Mouse (Mus musculus) hindbrain, embryonic 14.5 days (tissue): ENCODE results near the gene Qprt. TPM values are rescaled to one million over a fixed set of nuclear protein-coding genes. Genes with fewer than 3 reads are reported as not detected.

ENCODE experiments used
- ATAC-seq: fragments of 200-750 bp; cut with Nextera tagmentation; 2 replicates; pipeline ENCODE4 v1.8.0; 2017; ENCODE audit warnings: moderate number of reproducible peaks, mild to moderate bottlenecking, moderate TSS enrichment, moderate library complexity; ENCODE audit not compliant: low FRiP score
- DNase-seq: peaks from one replicate; pipeline ENCODE4 v3.0.0-alpha.2; 2015; ENCODE audit warnings: low spot score
- H3K27ac ChIP-seq: fragments of 300-500 bp; sonication (generic); 2 replicates; pipeline ENCODE4 v1.5.1; 2014; ENCODE audit warnings: mild to moderate bottlenecking, moderate library complexity
- H3K27me3 ChIP-seq: fragments of 300-500 bp; sonication (generic); 2 replicates; pipeline ENCODE4 v1.6.1; 2014; ENCODE audit warnings: mild to moderate bottlenecking, low read length, mixed read lengths; ENCODE audit not compliant: control insufficient read depth, insufficient read depth
- H3K36me3 ChIP-seq: fragments of 300-500 bp; sonication (generic); replicated peaks from 2 replicates; pipeline ENCODE4 v1.6.1; 2014; ENCODE audit not compliant: control insufficient read depth, insufficient read depth
- H3K4me1 ChIP-seq: fragments of 300-500 bp; sonication (generic); replicated peaks from 2 replicates; pipeline ENCODE4 v1.6.1; 2014; ENCODE audit warnings: antibody characterized with exemption, low read length, mixed read lengths; ENCODE audit not compliant: control insufficient read depth, insufficient read depth
- H3K4me2 ChIP-seq: fragments of 300-500 bp; sonication (generic); replicated peaks from 2 replicates; pipeline ENCODE4 v1.6.1; 2014; ENCODE audit warnings: mild to moderate bottlenecking, moderate library complexity
- H3K4me3 ChIP-seq: fragments of 300-500 bp; sonication (generic); replicated peaks from 2 replicates; pipeline ENCODE4 v1.5.1; 2014; ENCODE audit warnings: mild to moderate bottlenecking, low read length
- H3K9ac ChIP-seq: fragments of 300-500 bp; sonication (generic); 2 replicates; pipeline ENCODE4 v1.6.1; 2014
- H3K9me3 ChIP-seq: fragments of 300-500 bp; sonication (generic); 2 replicates; pipeline ENCODE4 v1.6.1; 2016; ENCODE audit warnings: low read length; ENCODE audit not compliant: control insufficient read depth
- WGBS: fragments of 180-500 bp; shearing (Covaris S2); extraction: QIAGEN DNeasy Blood & Tissue Kit; methylation state at CpG from one replicate; pipeline ENCODE4 v1.1.7; 2014; 5-methylcytosine and 5-hydroxymethylcytosine counted together
- polyA plus RNA-seq: library from polyadenylated mRNA; unstranded; fragments of >200 nt; fragmentation: Nextera tagmentation; extraction: Ambion mirVana; gene quantifications from 2 replicates; pipeline ENCODE4 v1.2.1, GENCODE M21; 2014

Qprt gene
- polyA plus RNA-seq, 1 experiment from 2014 or later, result 0.55 TPM

DNA sequence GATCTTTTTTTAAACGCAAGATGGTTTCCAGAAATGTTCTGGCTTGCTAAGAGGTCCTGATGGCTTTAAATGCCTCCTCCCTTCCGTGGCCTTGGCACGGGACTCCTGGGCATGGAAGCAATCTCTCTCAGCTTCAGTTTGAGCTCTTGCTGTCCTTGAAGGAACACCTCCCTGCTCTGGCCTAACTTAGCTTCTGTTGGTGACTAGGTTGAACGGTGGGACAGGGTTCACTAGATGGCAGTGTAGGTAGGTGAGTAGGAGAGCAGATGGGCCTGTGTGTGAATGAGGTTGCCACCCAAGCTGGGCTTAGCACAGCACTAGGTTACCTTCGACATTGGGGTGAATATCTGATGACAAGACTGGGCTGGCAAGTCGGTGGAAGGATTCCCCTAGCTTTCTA is 18.1 kb downstream of the Qprt start:
- Histone ChIP-seq H3K9me3 (no peaks in the 10 kb centered on the region), H3K9ac (no peak overlapping the region), H3K4me2 (no peak overlapping the region), H3K4me3 (no peak overlapping the region), H3K27ac (peak overlapping the region; percentile 72; the same call in 1 of the 2 replicates), H3K36me3 (no peaks in the 10 kb centered on the region), H3K4me1 (peaks cover 4% of the 10 kb centered on the region; the same call in 1 of the 2 replicates), H3K27me3 (no peaks in the 10 kb centered on the region)
- DNase-seq, result no peak
- WGBS, result 72% methylated on average over 6 of the region's 6 CpGs
- no peak for ATAC-seq

DNA sequence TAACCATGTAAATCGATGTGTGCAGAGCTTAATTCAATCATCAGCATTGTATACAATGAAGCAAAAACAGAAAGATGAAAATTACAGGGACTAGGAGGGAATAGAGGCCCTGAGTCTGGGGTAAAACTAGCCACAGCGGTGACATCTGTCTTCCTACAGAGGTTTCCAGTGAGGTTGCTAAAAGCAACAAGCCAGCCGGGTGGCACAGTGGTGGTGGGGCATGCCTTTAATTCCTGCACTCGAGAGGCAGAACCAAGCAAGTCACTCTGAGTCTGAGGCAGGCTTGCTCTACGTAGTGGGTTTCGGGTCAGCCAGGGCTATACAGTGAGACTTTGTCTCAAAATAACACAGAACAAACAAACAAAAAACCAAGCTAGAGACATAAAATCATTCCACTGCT is 19.9 kb downstream of the Qprt start:
- ATAC-seq, result no peak

DNA sequence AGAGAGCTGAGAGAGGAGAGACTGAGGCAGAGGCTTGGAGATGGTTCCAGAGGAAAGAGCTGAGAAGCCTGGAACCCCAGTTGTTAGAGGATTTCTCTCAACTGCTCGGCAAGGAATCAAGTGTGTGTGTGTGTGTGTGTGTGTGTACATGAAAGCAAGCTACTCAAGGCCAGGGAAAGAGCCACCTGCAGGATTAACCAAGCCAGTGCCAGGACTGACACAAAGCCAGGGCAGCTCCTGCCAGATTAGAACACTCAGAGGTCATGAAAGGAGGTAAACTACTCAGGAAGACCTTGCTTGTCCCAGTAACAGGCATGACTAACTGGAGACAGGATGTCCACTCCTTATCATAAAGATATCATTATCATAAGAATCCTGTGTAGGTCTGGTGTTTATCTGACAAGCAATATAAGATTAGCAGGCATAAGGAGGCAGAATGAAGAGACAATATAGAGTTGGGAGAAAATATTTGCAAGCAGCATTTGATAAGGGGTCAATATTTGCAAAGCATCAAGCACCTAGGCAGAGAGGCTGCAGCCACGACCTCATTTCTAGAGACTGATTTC is 20.5 kb downstream of the Qprt start:
- Histone ChIP-seq H3K9me3 (no peaks in the 10 kb centered on the region), H3K27ac (no peak overlapping the region), H3K9ac (no peak overlapping the region), H3K27me3 (no peaks in the 10 kb centered on the region), H3K4me3 (no peak overlapping the region), H3K36me3 (no peaks in the 10 kb centered on the region), H3K4me2 (no peak overlapping the region), H3K4me1 (peaks cover 4% of the 10 kb centered on the region; the same call in 1 of the 2 replicates)
- DNase-seq (no peak), ATAC-seq (no peak)
- 55% methylated on average over 2 of the region's 2 CpGs for WGBS

More for the DNA sequence above, 19.9 kb downstream of the Qprt start:
- no peak overlapping the region for H3K4me2 ChIP-seq
- H3K9ac ChIP-seq, result no peak overlapping the region
- H3K9me3 ChIP-seq, result no peaks in the 10 kb centered on the region
- H3K36me3 ChIP-seq, result no peaks in the 10 kb centered on the region
- no peak for DNase-seq
- H3K4me1 ChIP-seq, result peaks cover 4% of the 10 kb centered on the region; the same call in 1 of the 2 replicates
- 80% methylated on average over 6 of the region's 6 CpGs for WGBS
- H3K4me3 ChIP-seq, result no peak overlapping the region
- no peak overlapping the region for H3K27ac ChIP-seq
- H3K27me3 ChIP-seq, result no peaks in the 10 kb centered on the region

DNA sequence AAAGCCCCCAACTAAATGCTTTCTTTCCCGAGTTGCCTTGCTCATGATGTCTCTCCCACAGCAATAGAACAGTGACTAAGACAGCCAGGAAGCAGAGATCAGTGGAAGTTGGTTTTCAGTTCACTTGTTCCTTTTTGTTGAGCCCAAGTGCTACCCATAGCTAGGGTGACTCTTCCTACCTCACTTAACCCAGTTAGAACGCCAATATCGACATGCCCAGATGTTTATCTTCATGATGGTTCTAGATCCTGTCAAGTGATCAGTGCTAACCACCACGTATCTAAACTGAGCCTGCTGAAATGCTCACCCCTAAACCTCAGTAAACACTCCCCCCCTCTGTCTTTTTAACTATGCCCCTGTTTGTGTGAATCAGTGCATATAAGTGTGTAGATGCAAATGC is 22.5 kb downstream of the Qprt start:
- Histone ChIP-seq H3K4me2 (no peak overlapping the region), H3K9me3 (no peaks in the 10 kb centered on the region), H3K27me3 (no peaks in the 10 kb centered on the region), H3K4me3 (no peak overlapping the region), H3K36me3 (no peaks in the 10 kb centered on the region), H3K4me1 (no peaks in the 10 kb centered on the region), H3K9ac (no peak overlapping the region), H3K27ac (no peak overlapping the region)
- WGBS, result 90% methylated on average over 4 of the region's 4 CpGs
- no peak for DNase-seq
- no peak for ATAC-seq

DNA sequence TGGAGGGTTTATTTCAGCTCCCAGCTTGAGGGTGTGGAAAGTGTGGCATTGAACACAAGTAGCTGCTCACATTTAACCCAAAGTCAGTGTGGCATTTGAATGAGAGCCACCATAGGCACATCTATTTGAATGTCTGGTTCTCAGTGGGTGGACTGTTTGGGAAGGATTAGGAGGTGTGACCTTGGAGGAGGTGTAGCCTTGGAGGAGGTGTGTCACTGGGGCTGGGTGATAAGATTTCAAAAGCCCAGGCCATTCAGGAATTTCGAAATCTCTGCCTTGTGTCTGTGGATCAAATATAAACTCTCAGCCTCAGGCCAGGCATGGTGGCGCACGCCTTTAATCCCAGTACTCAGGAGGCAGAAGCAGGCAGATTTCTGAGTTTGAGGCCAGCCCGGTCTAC is 23.1 kb downstream of the Qprt start:
- no peak overlapping the region for H3K27ac ChIP-seq
- H3K4me1 ChIP-seq, result no peaks in the 10 kb centered on the region
- DNase-seq (no peak), ATAC-seq (no peak)
- 92% methylated on average over 4 of the region's 4 CpGs for WGBS
- H3K9ac ChIP-seq, result no peak overlapping the region
- no peak overlapping the region for H3K4me3 ChIP-seq
- H3K9me3 ChIP-seq, result no peaks in the 10 kb centered on the region
- H3K4me2 ChIP-seq, result no peak overlapping the region
- H3K27me3 ChIP-seq, result no peaks in the 10 kb centered on the region
- H3K36me3 ChIP-seq, result no peaks in the 10 kb centered on the region

DNA sequence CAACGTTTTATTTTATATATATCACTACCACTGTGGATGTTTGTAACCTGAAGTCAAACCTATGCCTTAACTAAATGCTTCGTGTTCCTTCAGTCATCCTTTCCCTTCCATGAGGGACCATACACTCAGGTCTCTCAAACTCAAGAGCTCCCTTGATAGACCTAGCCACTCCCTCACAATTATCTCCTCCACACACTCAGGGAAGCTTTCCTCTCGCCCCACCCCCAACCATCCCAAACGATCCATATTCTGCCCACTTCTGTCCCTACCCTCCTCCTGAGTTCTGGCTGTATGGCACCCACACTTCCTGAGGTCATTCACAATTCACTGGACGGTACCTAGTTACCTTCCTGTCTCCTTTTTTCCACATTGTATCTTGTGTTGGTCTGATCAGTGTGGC is 23.5 kb downstream of the Qprt start:
- Histone ChIP-seq H3K4me2 (no peak overlapping the region), H3K27me3 (no peaks in the 10 kb centered on the region), H3K9ac (no peak overlapping the region), H3K9me3 (no peaks in the 10 kb centered on the region), H3K27ac (no peak overlapping the region), H3K4me1 (no peaks in the 10 kb centered on the region), H3K36me3 (no peaks in the 10 kb centered on the region), H3K4me3 (no peak overlapping the region)
- ATAC-seq (no peak), DNase-seq (no peak)
- 89% methylated on average over 5 of the region's 5 CpGs for WGBS

DNA sequence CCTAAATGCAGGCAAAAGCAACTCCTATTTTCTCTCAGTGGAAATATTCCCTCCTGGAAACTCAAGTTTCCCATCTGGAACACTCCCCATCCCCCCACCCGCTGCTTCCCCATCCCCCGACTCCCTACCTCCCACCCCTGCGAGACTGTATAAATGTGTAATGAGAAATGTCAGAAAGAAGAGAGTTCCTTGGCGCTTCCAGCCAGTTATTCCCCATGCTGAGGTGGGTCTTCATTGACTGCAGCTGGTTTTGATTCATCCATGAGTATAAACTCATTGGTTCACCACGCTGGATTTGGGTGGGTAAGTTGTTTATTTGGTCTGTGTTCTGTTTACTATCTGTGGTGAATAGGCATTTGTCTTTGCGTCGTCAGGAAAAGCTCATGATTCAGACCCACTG is 25.6 kb downstream of the Qprt start:
- Histone ChIP-seq H3K9me3 (no peaks in the 10 kb centered on the region), H3K9ac (no peak overlapping the region), H3K4me3 (no peak overlapping the region), H3K36me3 (no peaks in the 10 kb centered on the region), H3K4me1 (no peaks in the 10 kb centered on the region), H3K4me2 (no peak overlapping the region), H3K27me3 (no peaks in the 10 kb centered on the region), H3K27ac (no peak overlapping the region)
- WGBS, result 79% methylated on average over 7 of the region's 7 CpGs
- no peak for DNase-seq
- no peak for ATAC-seq

DNA sequence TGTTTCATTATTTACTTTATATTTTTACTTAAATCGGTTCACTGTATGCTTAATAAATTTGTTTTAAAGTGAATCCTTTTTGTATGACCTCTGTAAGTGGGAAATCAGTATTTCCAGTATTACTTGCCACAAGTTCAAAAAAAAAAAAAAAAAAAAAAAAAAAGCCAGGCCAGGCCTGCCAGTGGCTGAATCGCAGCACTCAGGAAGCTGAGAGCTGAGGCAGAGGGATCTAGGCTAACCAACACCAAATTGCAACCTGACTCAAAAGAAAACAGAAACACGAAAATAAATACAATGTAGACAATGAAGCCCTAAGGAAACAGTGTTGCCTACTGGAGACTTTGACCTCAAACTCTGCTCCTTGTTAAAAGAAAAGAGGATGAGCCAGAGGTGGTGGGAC is 28.1 kb downstream of the Qprt start:
- H3K4me3 ChIP-seq, result no peak overlapping the region
- H3K36me3 ChIP-seq, result no peaks in the 10 kb centered on the region
- no peaks in the 10 kb centered on the region for H3K4me1 ChIP-seq
- 81% methylated on average over 3 of the region's 3 CpGs for WGBS
- no peak overlapping the region for H3K4me2 ChIP-seq
- no peaks in the 10 kb centered on the region for H3K9me3 ChIP-seq
- no peak overlapping the region for H3K9ac ChIP-seq
- no peak overlapping the region for H3K27ac ChIP-seq
- DNase-seq (no peak), ATAC-seq (no peak)
- no peaks in the 10 kb centered on the region for H3K27me3 ChIP-seq

DNA sequence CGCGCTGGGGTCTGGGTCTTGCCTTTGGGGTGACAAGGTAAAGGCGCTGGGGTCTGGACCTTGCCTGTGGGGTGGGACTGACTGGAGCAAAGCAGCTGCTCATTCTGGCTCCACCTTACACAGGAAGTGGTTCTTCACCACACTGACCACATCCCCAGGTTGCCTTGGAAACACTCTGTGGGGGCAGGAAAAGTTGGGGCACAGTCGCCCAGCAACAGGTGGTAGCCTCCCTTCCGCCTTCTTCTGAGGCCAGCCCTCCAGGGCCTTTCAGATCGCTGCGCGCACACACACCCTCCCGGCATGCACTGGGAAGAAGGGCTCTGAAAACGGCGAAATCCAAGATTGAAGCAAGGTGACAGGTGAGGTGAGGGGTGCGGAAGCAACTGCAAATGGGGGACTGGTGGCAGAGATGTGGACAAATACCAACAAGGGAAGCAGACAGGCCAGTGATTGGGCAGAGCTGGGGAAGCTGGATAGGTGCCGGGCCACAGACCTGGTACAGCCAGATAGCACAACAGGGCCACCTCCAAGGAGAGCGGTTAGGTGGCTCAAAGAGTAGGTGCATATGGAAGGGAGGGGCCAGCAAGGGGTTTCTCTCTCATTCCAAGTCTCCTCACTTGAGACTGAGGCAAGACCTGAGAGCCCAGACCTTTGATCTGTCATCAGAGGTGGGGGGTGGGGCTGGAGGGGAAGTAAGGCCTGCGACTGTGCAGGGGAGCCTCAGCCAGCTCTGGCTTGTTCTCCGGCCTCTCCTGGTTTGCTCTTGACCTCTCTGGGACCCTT is 30.7 kb downstream of the Qprt start, which contains the start of gene AI467606:
Gene AI467606, plus strand, starts transcription at position 246 of the 783 bp plus-strand sequence.
- H3K4me2 ChIP-seq, result no peak within 1 kb of the TSS; the same call in 1 of the 2 replicates
- no peak within 1 kb of the TSS for H3K9ac ChIP-seq
- no peak within 1 kb of the TSS for H3K27ac ChIP-seq
- no peaks in the 10 kb centered on the region for H3K4me1 ChIP-seq
- no peak within 1 kb of the TSS for H3K4me3 ChIP-seq
- 79% methylated on average over 16 of the region's 16 CpGs for WGBS
- ATAC-seq, result no peak
- H3K27me3 ChIP-seq, result no peaks in the 10 kb centered on the region
- H3K36me3 ChIP-seq, result no peaks in the 10 kb centered on the region
- H3K9me3 ChIP-seq, result no peaks in the 10 kb centered on the region
- no peak for DNase-seq
